Mouse (Mus musculus): Measurements from ENCODE around the gene Map3k3. TPM values are rescaled to one million over a fixed set of nuclear protein-coding genes. Genes with fewer than 3 reads are reported as not detected.
"Not testable (repeated sequence)": the region's sequence is repeated elsewhere in the genome, so short reads cannot be mapped to it uniquely, and the experiment has no call there.

Gene Map3k3
- polyA plus RNA-seq, 1 experiment from 2014 or later, result 33.4 TPM

DNA sequence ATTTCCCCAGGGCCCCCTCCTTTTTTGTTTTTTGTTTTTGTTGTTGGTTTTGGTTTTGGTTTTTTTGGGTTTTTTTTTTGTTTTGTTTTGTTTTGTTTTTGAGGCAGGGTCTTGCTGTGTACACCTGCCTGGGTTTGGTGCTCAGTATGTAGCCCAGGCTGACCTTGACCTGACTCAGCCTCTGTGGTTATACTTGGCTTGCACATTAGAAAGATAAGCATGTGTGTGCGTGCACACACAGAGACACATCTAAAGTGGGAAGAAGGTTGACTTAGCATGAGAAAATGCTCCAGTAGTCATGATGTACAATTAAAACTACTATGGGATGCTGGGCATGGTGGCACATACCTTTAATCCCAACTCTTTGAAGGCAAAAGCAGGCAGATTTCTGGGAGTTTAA is 23.9 kb upstream of the Map3k3 start:
- Histone ChIP-seq H3K36me3 (ENCODE audit: insufficient read depth) (peaks cover 42% of the 10 kb centered on the region), H3K4me1 (ENCODE audit: insufficient read depth) (no peaks in the 10 kb centered on the region), H3K27ac (ENCODE audit: low read depth) (no peak overlapping the region), H3K4me3 (ENCODE audit: low read depth, low read length) (no peak overlapping the region), H3K9ac (no peak overlapping the region), H3K4me2 (no peak overlapping the region), H3K27me3 (ENCODE audit: insufficient read depth, low read length) (no peaks in the 10 kb centered on the region), H3K9me3 (ENCODE audit: low read depth, low read length) (no peaks in the 10 kb centered on the region)
- no peak for DNase-seq
- 93% methylated on average over 1 of the region's 1 CpGs for WGBS
- TF ChIP-seq CTCF (IDR thresholded peaks at IDR 0.05; ENCODE audit: low read depth), result no peak
- ATAC-seq (ENCODE audit: insufficient read depth), result no peak

DNA sequence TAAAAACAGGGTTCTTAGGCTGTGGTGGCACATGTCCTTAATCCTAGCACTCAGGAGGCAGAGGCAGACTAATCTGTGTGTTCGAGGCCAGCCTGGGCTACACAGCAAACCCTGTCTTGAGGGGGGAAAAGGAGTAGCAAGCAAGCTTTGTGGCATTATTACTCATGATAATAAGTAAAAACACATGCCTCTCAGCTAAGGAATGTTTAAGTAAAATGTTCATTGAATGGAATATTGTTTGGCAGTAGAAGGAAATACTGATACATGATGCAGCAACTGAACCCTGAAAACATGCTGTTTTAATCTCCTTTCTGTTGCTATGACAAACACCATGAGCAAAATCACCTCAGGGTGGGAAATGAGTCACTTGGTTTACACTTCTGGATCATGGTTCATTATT is 23.1 kb upstream of the Map3k3 start:
- no peaks in the 10 kb centered on the region for H3K9me3 ChIP-seq (ENCODE audit: low read depth, low read length)
- no peak for TF ChIP-seq CTCF (IDR thresholded peaks at IDR 0.05; ENCODE audit: low read depth)
- H3K4me2 ChIP-seq, result no peak overlapping the region
- no peaks in the 10 kb centered on the region for H3K27me3 ChIP-seq (ENCODE audit: insufficient read depth, low read length)
- no peak overlapping the region for H3K4me3 ChIP-seq (ENCODE audit: low read depth, low read length)
- ATAC-seq (ENCODE audit: insufficient read depth) (no peak), DNase-seq (no peak)
- H3K27ac ChIP-seq (ENCODE audit: low read depth), result no peak overlapping the region
- H3K36me3 ChIP-seq (ENCODE audit: insufficient read depth), result peaks cover 34% of the 10 kb centered on the region
- H3K9ac ChIP-seq, result no peak overlapping the region
- no peaks in the 10 kb centered on the region for H3K4me1 ChIP-seq (ENCODE audit: insufficient read depth)
- 86% methylated on average over 1 of the region's 1 CpGs for WGBS

DNA sequence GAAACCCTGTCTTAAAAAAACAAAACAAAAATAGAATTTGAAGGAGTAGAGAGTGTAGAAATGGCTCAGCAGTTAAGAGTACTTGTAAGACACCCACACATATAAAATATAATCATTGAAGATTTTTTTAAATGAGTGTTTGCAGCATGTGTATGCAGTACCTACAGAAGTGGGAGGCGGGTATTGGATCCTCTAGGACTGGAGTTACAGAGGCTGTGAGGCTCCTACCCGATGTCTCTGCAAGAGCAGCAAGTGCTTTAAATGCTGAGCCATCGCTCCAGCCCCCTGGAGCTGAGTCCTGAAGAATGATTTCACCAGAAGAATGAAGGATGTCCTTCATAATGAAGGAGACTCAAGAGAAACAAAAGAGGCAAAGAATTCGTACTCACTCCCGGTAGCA is 20.7 kb upstream of the Map3k3 start:
- DNase-seq (no peak), ATAC-seq (ENCODE audit: insufficient read depth) (no peak)
- H3K4me2 ChIP-seq, result no peak overlapping the region
- no peak overlapping the region for H3K4me3 ChIP-seq (ENCODE audit: low read depth, low read length)
- no peaks in the 10 kb centered on the region for H3K4me1 ChIP-seq (ENCODE audit: insufficient read depth)
- 77% methylated on average over 5 of the region's 5 CpGs for WGBS
- TF ChIP-seq CTCF (IDR thresholded peaks at IDR 0.05; ENCODE audit: low read depth), result no peak
- H3K9me3 ChIP-seq (ENCODE audit: low read depth, low read length), result no peaks in the 10 kb centered on the region
- no peak overlapping the region for H3K9ac ChIP-seq
- H3K36me3 ChIP-seq (ENCODE audit: insufficient read depth), result peaks cover 11% of the 10 kb centered on the region
- H3K27me3 ChIP-seq (ENCODE audit: insufficient read depth, low read length), result no peaks in the 10 kb centered on the region
- no peak overlapping the region for H3K27ac ChIP-seq (ENCODE audit: low read depth)

DNA sequence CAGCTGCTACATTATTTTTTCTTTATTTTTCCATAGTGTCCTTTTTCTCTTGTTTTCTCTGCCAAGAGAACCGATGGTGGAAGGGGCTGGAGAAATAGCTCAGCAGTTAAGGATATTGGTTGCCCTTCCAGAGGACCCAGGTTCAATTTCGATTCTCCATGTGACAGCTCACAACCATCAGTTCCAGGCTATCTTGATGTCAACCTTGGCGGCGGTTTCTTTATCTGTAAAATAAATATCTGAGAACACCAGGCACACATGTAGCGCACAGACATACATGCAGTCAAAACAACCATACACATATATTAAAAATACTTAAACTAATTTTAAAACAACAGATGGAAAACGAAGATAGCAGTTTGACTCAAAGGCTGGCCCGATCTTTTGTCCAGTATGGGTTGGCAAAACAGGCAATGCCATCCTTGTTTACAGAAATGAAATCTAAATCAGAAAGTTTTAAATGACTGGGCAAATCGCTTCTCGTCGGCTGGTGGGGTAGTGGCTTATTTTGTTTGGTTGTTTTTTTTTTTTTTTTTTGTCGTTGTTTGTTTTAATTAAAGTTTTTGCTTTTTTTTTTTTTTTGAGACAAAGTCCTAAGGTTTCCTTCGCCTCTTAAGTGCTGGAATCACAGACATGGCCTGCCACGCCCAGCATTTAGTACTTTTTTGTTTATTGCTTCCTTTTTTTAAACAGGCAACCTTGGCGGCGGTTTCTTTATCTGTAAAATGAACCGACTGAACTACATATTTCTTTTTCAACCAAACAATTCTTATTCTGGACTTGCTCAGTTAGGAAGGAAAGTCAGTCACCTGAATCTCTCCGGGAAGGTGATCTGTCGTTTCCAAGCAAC is 19.1 kb upstream of the Map3k3 start:
- ATAC-seq (ENCODE audit: insufficient read depth) (0 out of 2 replicates have a peak, but pooled peaks have one; percentile 1), DNase-seq (no peak)
- no peak overlapping the region for H3K27ac ChIP-seq (ENCODE audit: low read depth)
- H3K4me1 ChIP-seq (ENCODE audit: insufficient read depth), result no peaks in the 10 kb centered on the region
- H3K4me3 ChIP-seq (ENCODE audit: low read depth, low read length), result peak overlapping the region; percentile 92
- WGBS, result 35% methylated on average over 18 of the region's 18 CpGs
- no peaks in the 10 kb centered on the region for H3K27me3 ChIP-seq (ENCODE audit: insufficient read depth, low read length)
- no peak for TF ChIP-seq CTCF (IDR thresholded peaks at IDR 0.05; ENCODE audit: low read depth)
- H3K9me3 ChIP-seq (ENCODE audit: low read depth, low read length), result no peaks in the 10 kb centered on the region
- peak overlapping the region; percentile 90 for H3K9ac ChIP-seq
- H3K36me3 ChIP-seq (ENCODE audit: insufficient read depth), result 0 out of 2 replicates have a peak, but pooled peaks cover 3% of the 10 kb centered on the region
- H3K4me2 ChIP-seq, result peak overlapping the region; percentile 95

DNA sequence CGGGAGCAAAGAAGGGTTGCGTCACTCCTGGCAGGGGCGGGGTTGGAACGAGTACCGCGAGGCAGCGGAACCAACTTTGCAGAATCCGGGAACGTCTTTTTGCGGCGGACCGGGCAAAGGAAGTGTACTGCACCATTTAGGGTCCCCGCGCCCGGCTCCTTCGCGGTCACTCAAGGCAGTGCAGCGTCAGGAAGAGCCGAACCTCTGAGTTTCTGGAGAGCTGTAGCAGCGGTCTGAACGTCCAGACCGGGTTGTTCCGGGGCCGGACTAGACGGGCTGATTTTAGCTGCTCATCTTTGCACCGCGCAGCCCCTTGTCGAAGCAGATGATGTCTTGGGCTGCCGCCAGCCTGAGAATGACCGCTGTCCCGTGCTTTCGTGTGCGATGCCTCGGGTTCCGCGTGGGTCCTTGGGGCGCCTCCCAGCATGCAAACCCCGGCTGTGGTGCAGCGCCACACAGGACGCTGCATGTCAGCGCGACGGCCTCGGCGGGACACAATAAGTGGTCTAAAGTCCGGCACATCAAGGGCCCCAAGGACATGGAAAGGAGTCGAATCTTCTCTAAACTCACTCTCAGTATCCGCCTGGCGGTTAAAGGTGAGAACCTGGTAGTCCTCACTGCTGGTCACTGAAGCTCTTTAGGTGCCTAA is 18.4 kb upstream of the Map3k3 start, which contains the start of gene Taco1:
Gene Taco1 (plus strand): TSS at position 139 of the 649 bp plus-strand sequence.
- Histone ChIP-seq H3K9me3 (ENCODE audit: low read depth, low read length) (no peaks in the 10 kb centered on the region), H3K4me2 (peak within 1 kb of the TSS; percentile 95), H3K4me1 (ENCODE audit: insufficient read depth) (no peaks in the 10 kb centered on the region), H3K36me3 (ENCODE audit: insufficient read depth) (peaks cover 4% of the 10 kb centered on the region; the same call in 1 of the 2 replicates), H3K9ac (peak within 1 kb of the TSS; percentile 90), H3K4me3 (ENCODE audit: low read depth, low read length) (peak within 1 kb of the TSS; percentile 92), H3K27me3 (ENCODE audit: insufficient read depth, low read length) (no peaks in the 10 kb centered on the region), H3K27ac (ENCODE audit: low read depth) (peak within 1 kb of the TSS; percentile 90)
- WGBS, result under 1% methylated on average over 49 of the region's 49 CpGs
- peak; percentile 58 for TF ChIP-seq CTCF (IDR thresholded peaks at IDR 0.05; ENCODE audit: low read depth)
- DNase-seq (peak; percentile 98), ATAC-seq (ENCODE audit: insufficient read depth) (peak; percentile 97)

DNA sequence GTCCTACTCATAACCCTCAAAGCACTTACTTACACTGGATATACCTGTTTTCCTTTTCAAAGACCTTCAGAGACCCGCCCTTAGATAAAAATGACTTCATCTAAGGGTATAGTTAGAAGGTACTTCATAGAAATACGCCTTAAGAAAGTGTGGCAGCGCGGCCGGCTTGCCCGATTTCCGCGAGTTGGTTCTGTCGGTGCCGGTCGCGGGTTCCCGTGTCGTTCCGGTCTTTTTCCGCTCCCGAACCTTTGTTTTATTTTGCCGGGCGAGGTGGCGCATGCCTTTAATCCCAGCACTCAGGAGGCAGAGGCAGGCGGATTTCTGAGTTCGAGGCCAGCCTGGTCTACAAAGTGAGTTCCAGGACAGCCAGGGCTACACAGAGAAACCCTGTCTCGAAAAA is 17.8 kb upstream of the Map3k3 start:
- Histone ChIP-seq H3K9ac (peak overlapping the region; percentile 90), H3K4me2 (peak overlapping the region; percentile 95), H3K27ac (ENCODE audit: low read depth) (peak overlapping the region; percentile 90; the same call in 1 of the 2 replicates), H3K4me3 (ENCODE audit: low read depth, low read length) (peak overlapping the region; percentile 92)
- WGBS, result 11% methylated on average over 23 of the region's 23 CpGs
- not testable (repeated sequence) for ATAC-seq (ENCODE audit: insufficient read depth); H3K4me1 ChIP-seq (ENCODE audit: insufficient read depth); H3K36me3 ChIP-seq (ENCODE audit: insufficient read depth); H3K9me3 ChIP-seq (ENCODE audit: low read depth, low read length); H3K27me3 ChIP-seq (ENCODE audit: insufficient read depth, low read length)
- peak; percentile 81 for DNase-seq

DNA sequence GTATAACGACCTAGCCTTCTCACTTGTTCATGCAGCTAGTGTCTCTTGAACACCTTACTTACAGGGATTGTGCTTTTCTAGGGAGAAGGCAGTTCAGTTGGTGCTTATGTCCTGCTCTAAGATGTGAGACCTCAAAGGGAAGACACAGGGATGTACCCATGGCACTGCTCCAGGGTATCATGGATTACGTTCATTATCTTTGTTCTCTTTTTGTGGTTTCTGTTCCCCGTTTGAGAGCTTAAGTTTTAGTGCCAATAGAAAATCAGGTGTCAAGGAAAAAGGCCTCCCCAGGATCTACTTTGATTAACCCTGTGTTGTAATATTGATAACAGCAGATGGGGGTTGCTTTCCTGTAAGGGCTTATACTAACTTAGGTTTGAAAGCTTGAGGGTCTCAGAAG is 10.6 kb upstream of the Map3k3 start:
- ATAC-seq (ENCODE audit: insufficient read depth) (no peak), DNase-seq (no peak)
- H3K27me3 ChIP-seq (ENCODE audit: insufficient read depth, low read length), result no peaks in the 10 kb centered on the region
- TF ChIP-seq CTCF (IDR thresholded peaks at IDR 0.05; ENCODE audit: low read depth), result no peak
- H3K27ac ChIP-seq (ENCODE audit: low read depth), result no peak overlapping the region
- H3K4me3 ChIP-seq (ENCODE audit: low read depth, low read length), result no peak overlapping the region
- WGBS, result 79% methylated on average over 3 of the region's 3 CpGs
- no peaks in the 10 kb centered on the region for H3K4me1 ChIP-seq (ENCODE audit: insufficient read depth)
- H3K36me3 ChIP-seq (ENCODE audit: insufficient read depth), result peaks cover 31% of the 10 kb centered on the region
- no peak overlapping the region for H3K9ac ChIP-seq
- H3K4me2 ChIP-seq, result no peak overlapping the region
- H3K9me3 ChIP-seq (ENCODE audit: low read depth, low read length), result no peaks in the 10 kb centered on the region

Measured in lung, embryonic 14.5 days (tissue).